Mouse (Mus musculus) thymus, adult 18-20 months (tissue): ENCODE results near the gene Dnmt3l.
"Not testable (repeated sequence)": the region's sequence is repeated elsewhere in the genome, so short reads cannot be mapped to it uniquely, and the experiment has no call there.

Source experiments
- DNase-seq, 2 experiments: peaks; one replicate each; pipeline ENCODE4 v3.0.0; 2022; ENCODE audit warnings: mixed read lengths in 2 of 2

Dnmt3l gene

GRCm38 (mm10) chr10:78041647-78042046, at the start of gene Dnmt3l:
TSS of gene Dnmt3l (plus strand) at chr10:78041947.
- no peak for DNase-seq

- DNase-seq, result no peak
Measured at GRCm38 (mm10) chr10:77995639-77996038, 46.1 kb upstream of the Dnmt3l start.

GRCm38 (mm10) chr10:78000200-78000599, 41.5 kb upstream of the Dnmt3l start:
- no peak for DNase-seq

GRCm38 (mm10) chr10:78001796-78002195, 40.0 kb upstream of the Dnmt3l start:
- DNase-seq, result no peak

GRCm38 (mm10) chr10:78002316-78002715, 39.4 kb upstream of the Dnmt3l start:
- no peak for DNase-seq

- DNase-seq, result no peak
Measured at GRCm38 (mm10) chr10:78004479-78005100, 37.2 kb upstream of the Dnmt3l start.

- DNase-seq, result no peak
Measured at GRCm38 (mm10) chr10:78005791-78006438, 35.8 kb upstream of the Dnmt3l start.

GRCm38 (mm10) chr10:78007203-78007602, 34.5 kb upstream of the Dnmt3l start:
- DNase-seq, result no peak

- no peak for DNase-seq
Measured at GRCm38 (mm10) chr10:78008169-78008568, 33.6 kb upstream of the Dnmt3l start.

- peak; percentile 92 to 93 for DNase-seq
Measured at GRCm38 (mm10) chr10:78009184-78009944, 32.4 kb upstream of the Dnmt3l start.

GRCm38 (mm10) chr10:78009945-78010293, 31.8 kb upstream of the Dnmt3l start, which contains the start of gene Pfkl:
TSS of gene Pfkl (minus strand) at chr10:78010083.
- DNase-seq, result no peak

GRCm38 (mm10) chr10:78010335-78010734, 31.4 kb upstream of the Dnmt3l start:
- no peak for DNase-seq

- DNase-seq, result not testable (repeated sequence)
Measured at GRCm38 (mm10) chr10:78011116-78011515, 30.6 kb upstream of the Dnmt3l start.

GRCm38 (mm10) chr10:78012661-78013495, 28.9 kb upstream of the Dnmt3l start:
- DNase-seq, result no peak

GRCm38 (mm10) chr10:78015489-78015888, 26.3 kb upstream of the Dnmt3l start:
- no peak for DNase-seq

- no peak for DNase-seq
Measured at GRCm38 (mm10) chr10:78016366-78016765, 25.4 kb upstream of the Dnmt3l start.

- peak; percentile 33 to 36 for DNase-seq
Measured at GRCm38 (mm10) chr10:78018797-78019203, 22.9 kb upstream of the Dnmt3l start.

GRCm38 (mm10) chr10:78019291-78019690, 22.5 kb upstream of the Dnmt3l start:
- no peak for DNase-seq

GRCm38 (mm10) chr10:78019984-78020383, 21.8 kb upstream of the Dnmt3l start:
- not testable (repeated sequence) for DNase-seq

- DNase-seq, result not testable (repeated sequence)
Measured at GRCm38 (mm10) chr10:78025453-78025852, 16.3 kb upstream of the Dnmt3l start.

GRCm38 (mm10) chr10:78028129-78028528, 13.6 kb upstream of the Dnmt3l start:
- peak; percentile 26 to 28 for DNase-seq

- no peak for DNase-seq
Measured at GRCm38 (mm10) chr10:78029080-78029479, 12.7 kb upstream of the Dnmt3l start.

- DNase-seq, result no peak
Measured at GRCm38 (mm10) chr10:78031987-78032386, 9.8 kb upstream of the Dnmt3l start.
